Mouse (Mus musculus): ENCODE data around the gene Hip1. TPM values are rescaled to one million over a fixed set of nuclear protein-coding genes. Genes with fewer than 3 reads are reported as not detected.
A peak's percentile ranks its signal among the peaks of the same experiment; 100 is the strongest.

The Hip1 gene
- total and polyA plus RNA-seq, 3 experiments = 0.38 TPM; not detected in 2

- Histone ChIP-seq H3K27me3 (ENCODE audit: insufficient read depth, low read length) (no peaks in the 10 kb centered on the region; the same call in 1 of the 2 replicates), H3K4me3 (ENCODE audit: low read depth, low read length) (no peak overlapping the region), H3K9me3 (replicated peaks) (peaks cover under 1% of the 10 kb centered on the region; the same call in 1 of the 2 replicates), H3K4me1 (ENCODE audit: insufficient read depth, low read depth, low read length) (no peaks in the 10 kb centered on the region), H3K36me3 (replicated peaks) (no peaks in the 10 kb centered on the region)
- TF ChIP-seq TAL1 (conservative IDR thresholded peaks at IDR 0.05; ENCODE audit: low read depth, low read length) (no peak), CTCF (IDR thresholded peaks at IDR 0.05; ENCODE audit: low read depth, low read length) (no peak), POLR2AphosphoS5 (IDR thresholded peaks at IDR 0.05; ENCODE audit: insufficient replicate concordance, low read depth, low read length) (no peak), GATA2 (IDR thresholded peaks at IDR 0.05; ENCODE audit: borderline replicate concordance, low read depth, low read length) (no peak), GATA1 (IDR thresholded peaks at IDR 0.05; ENCODE audit: borderline replicate concordance, low read length) (no peak)
- ATAC-seq (ENCODE audit: extremely low read depth, insufficient number of reproducible peaks, low FRiP score, poor library complexity, severe bottlenecking) = no peak
- DNase-seq (ENCODE audit: low spot score) = no peak
Measured at GRCm38 (mm10) chr5:135428786-135429185, 116.1 kb downstream of the Hip1 start.

GRCm38 (mm10) chr5:135410266-135410665, 134.7 kb downstream of the Hip1 start:
- Histone ChIP-seq H3K9me3 (replicated peaks) (no peaks in the 10 kb centered on the region), H3K36me3 (replicated peaks) (no peaks in the 10 kb centered on the region), H3K27me3 (ENCODE audit: insufficient read depth, low read length) (peaks cover 28% of the 10 kb centered on the region), H3K4me3 (ENCODE audit: low read depth, low read length) (no peak overlapping the region), H3K4me1 (ENCODE audit: insufficient read depth, low read depth, low read length) (no peaks in the 10 kb centered on the region)
- ATAC-seq (ENCODE audit: extremely low read depth, insufficient number of reproducible peaks, low FRiP score, poor library complexity, severe bottlenecking) = no peak
- no peak for DNase-seq (ENCODE audit: low spot score)
- TF ChIP-seq GATA2 (IDR thresholded peaks at IDR 0.05; ENCODE audit: borderline replicate concordance, low read depth, low read length) = no peak
- no peak for TF ChIP-seq POLR2AphosphoS5 (IDR thresholded peaks at IDR 0.05; ENCODE audit: insufficient replicate concordance, low read depth, low read length)
- TF ChIP-seq TAL1 (conservative IDR thresholded peaks at IDR 0.05; ENCODE audit: low read depth, low read length) = no peak
- no peak for TF ChIP-seq CTCF (IDR thresholded peaks at IDR 0.05; ENCODE audit: low read depth, low read length)
- no peak for TF ChIP-seq GATA1 (IDR thresholded peaks at IDR 0.05; ENCODE audit: borderline replicate concordance, low read length)

GRCm38 (mm10) chr5:135408114-135408513, 136.8 kb downstream of the Hip1 start:
- no peak for DNase-seq (ENCODE audit: low spot score)
- TF ChIP-seq GATA2 (IDR thresholded peaks at IDR 0.05; ENCODE audit: borderline replicate concordance, low read depth, low read length) (no peak), TAL1 (conservative IDR thresholded peaks at IDR 0.05; ENCODE audit: low read depth, low read length) (no peak), CTCF (IDR thresholded peaks at IDR 0.05; ENCODE audit: low read depth, low read length) (no peak), POLR2AphosphoS5 (IDR thresholded peaks at IDR 0.05; ENCODE audit: insufficient replicate concordance, low read depth, low read length) (no peak), GATA1 (IDR thresholded peaks at IDR 0.05; ENCODE audit: borderline replicate concordance, low read length) (no peak)
- no peak overlapping the region for H3K4me3 ChIP-seq (ENCODE audit: low read depth, low read length)

GRCm38 (mm10) chr5:135405437-135405836, 139.5 kb downstream of the Hip1 start:
- TF ChIP-seq CTCF (IDR thresholded peaks at IDR 0.05; ENCODE audit: low read depth, low read length) (no peak), TAL1 (conservative IDR thresholded peaks at IDR 0.05; ENCODE audit: low read depth, low read length) (no peak), GATA2 (IDR thresholded peaks at IDR 0.05; ENCODE audit: borderline replicate concordance, low read depth, low read length) (no peak), POLR2AphosphoS5 (IDR thresholded peaks at IDR 0.05; ENCODE audit: insufficient replicate concordance, low read depth, low read length) (no peak)
- no peak for ATAC-seq (ENCODE audit: extremely low read depth, insufficient number of reproducible peaks, low FRiP score, poor library complexity, severe bottlenecking)

More at GRCm38 (mm10) chr5:135408114-135408513, 136.8 kb downstream of the Hip1 start:
- Histone ChIP-seq H3K4me1 (ENCODE audit: insufficient read depth, low read depth, low read length) (no peaks in the 10 kb centered on the region), H3K36me3 (replicated peaks) (no peaks in the 10 kb centered on the region), H3K9me3 (replicated peaks) (no peaks in the 10 kb centered on the region), H3K27me3 (ENCODE audit: insufficient read depth, low read length) (peaks cover 34% of the 10 kb centered on the region)
- no peak for ATAC-seq (ENCODE audit: extremely low read depth, insufficient number of reproducible peaks, low FRiP score, poor library complexity, severe bottlenecking)

GRCm38 (mm10) chr5:135404623-135405022, 140.3 kb downstream of the Hip1 start:
- ATAC-seq (ENCODE audit: extremely low read depth, insufficient number of reproducible peaks, low FRiP score, poor library complexity, severe bottlenecking) = no peak
- peaks cover 29% of the 10 kb centered on the region for H3K27me3 ChIP-seq (ENCODE audit: insufficient read depth, low read length)
- H3K36me3 ChIP-seq (replicated peaks) = no peaks in the 10 kb centered on the region
- TF ChIP-seq GATA1 (IDR thresholded peaks at IDR 0.05; ENCODE audit: borderline replicate concordance, low read length) (no peak), GATA2 (IDR thresholded peaks at IDR 0.05; ENCODE audit: borderline replicate concordance, low read depth, low read length) (no peak)
- no peak for DNase-seq (ENCODE audit: low spot score)
- no peaks in the 10 kb centered on the region for H3K9me3 ChIP-seq (replicated peaks)
- H3K4me1 ChIP-seq (ENCODE audit: insufficient read depth, low read depth, low read length) = no peaks in the 10 kb centered on the region
- H3K4me3 ChIP-seq (ENCODE audit: low read depth, low read length) = no peak overlapping the region

More at GRCm38 (mm10) chr5:135405437-135405836, 139.5 kb downstream of the Hip1 start:
- no peak for DNase-seq (ENCODE audit: low spot score)
- H3K36me3 ChIP-seq (replicated peaks) = no peaks in the 10 kb centered on the region
- no peaks in the 10 kb centered on the region for H3K4me1 ChIP-seq (ENCODE audit: insufficient read depth, low read depth, low read length)
- no peaks in the 10 kb centered on the region for H3K9me3 ChIP-seq (replicated peaks)
- H3K4me3 ChIP-seq (ENCODE audit: low read depth, low read length) = no peak overlapping the region
- peaks cover 31% of the 10 kb centered on the region for H3K27me3 ChIP-seq (ENCODE audit: insufficient read depth, low read length)

- ATAC-seq (ENCODE audit: extremely low read depth, insufficient number of reproducible peaks, low FRiP score, poor library complexity, severe bottlenecking) = no peak; the same call in 1 of the 2 replicates
- H3K9me3 ChIP-seq (replicated peaks) = no peaks in the 10 kb centered on the region
- H3K27me3 ChIP-seq (ENCODE audit: insufficient read depth, low read length) = peaks cover 12% of the 10 kb centered on the region
- DNase-seq (ENCODE audit: low spot score) = peak; percentile 44
- no peaks in the 10 kb centered on the region for H3K36me3 ChIP-seq (replicated peaks)
- peaks cover 11% of the 10 kb centered on the region for H3K4me1 ChIP-seq (ENCODE audit: insufficient read depth, low read depth, low read length)
- no peak overlapping the region for H3K4me3 ChIP-seq (ENCODE audit: low read depth, low read length)
- TF ChIP-seq CTCF (IDR thresholded peaks at IDR 0.05; ENCODE audit: low read depth, low read length) = peak; percentile 92
- TF ChIP-seq TAL1 (conservative IDR thresholded peaks at IDR 0.05; ENCODE audit: low read depth, low read length) = no peak
- TF ChIP-seq GATA1 (IDR thresholded peaks at IDR 0.05; ENCODE audit: borderline replicate concordance, low read length) = no peak
- TF ChIP-seq GATA2 (IDR thresholded peaks at IDR 0.05; ENCODE audit: borderline replicate concordance, low read depth, low read length) = no peak
- TF ChIP-seq POLR2AphosphoS5 (IDR thresholded peaks at IDR 0.05; ENCODE audit: insufficient replicate concordance, low read depth, low read length) = no peak
Measured at GRCm38 (mm10) chr5:135400244-135400643, 144.7 kb downstream of the Hip1 start.
